In the genomic region with DNA sequence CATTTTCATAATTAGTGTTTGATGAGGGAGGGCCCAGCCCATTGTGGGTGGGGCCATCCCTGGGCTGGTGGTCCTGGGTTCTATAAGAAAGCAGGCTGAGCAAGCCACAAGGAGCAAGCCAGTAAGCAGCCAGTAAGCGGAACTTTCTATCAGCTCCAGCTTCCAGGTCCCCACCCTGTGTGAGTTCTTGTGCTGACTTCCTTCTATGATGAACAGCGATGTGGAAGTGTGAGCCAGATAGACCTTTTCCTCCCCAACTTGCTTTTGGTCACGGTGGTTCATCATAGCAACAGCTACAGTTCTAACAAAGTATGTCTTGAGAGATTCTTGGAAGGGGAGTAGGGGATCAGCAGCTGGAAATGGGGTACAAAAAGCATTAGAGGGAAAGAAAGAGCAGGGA, we compare ENCODE assay signal across 22 mouse cellular contexts. TPM values are rescaled to one million over a fixed set of nuclear protein-coding genes. Genes with fewer than 3 reads are reported as not detected.
"Had no signal": no experiment of that assay in that cellular context is flagged by ENCODE, and none has a peak within 500 bp of the region (broad histone marks: within the 10 kb centered on the region; RNA-seq: fewer than 3 reads in every experiment).

No protein-coding gene starts in this region.

- ATAC-seq: midbrain, embryonic 16.5 days had no signal

- H3K4me2 ChIP-seq: lung, embryonic 14.5 days; midbrain, embryonic 12.5 days; neural tube, embryonic 12.5 days; stomach, embryonic 15.5 days had no signal

- H3K27me3 ChIP-seq: midbrain, embryonic 12.5 days; neural tube, embryonic 12.5 days; stomach, embryonic 15.5 days had no signal

- H3K9me3 ChIP-seq: midbrain, embryonic 10.5 days; midbrain, embryonic 12.5 days; neural tube, embryonic 12.5 days; stomach, embryonic 15.5 days had no signal

- H3K27ac ChIP-seq: midbrain, embryonic 10.5 days; midbrain, embryonic 12.5 days; neural tube, embryonic 12.5 days; stomach, embryonic 15.5 days; stomach, postnatal 0 days had no signal

- DNase-seq: lung, adult 18-20 months; lung, embryonic 14.5 days; lung, postnatal 10 days; lung, postnatal 4 days; midbrain, embryonic 14.5 days; right cerebral cortex, postnatal 14 days; thymus, adult 2 months; thymus, postnatal 25 days; thymus, postnatal 4 days had no signal

- H3K9ac ChIP-seq: lung, embryonic 14.5 days; midbrain, embryonic 12.5 days; neural tube, embryonic 12.5 days; stomach, embryonic 15.5 days had no signal

- H3K36me3 ChIP-seq: midbrain, embryonic 10.5 days; midbrain, embryonic 12.5 days; neural tube, embryonic 12.5 days; stomach, embryonic 15.5 days had no signal

- H3K4me3 ChIP-seq: midbrain, embryonic 10.5 days; midbrain, embryonic 12.5 days; neural tube, embryonic 12.5 days; stomach, embryonic 15.5 days had no signal

RNA-seq across cellular contexts. Expression of a gene that starts 23.5 kb away (rescaled TPM):
- total RNA-seq: megakaryocyte progenitor cell, adult 5-6 weeks; megakaryocyte-erythroid progenitor cell, adult 5-6 weeks had no signal
- polyA plus RNA-seq: liver, embryonic 16.5 days; lung, embryonic 14.5 days; lung, embryonic 16.5 days; midbrain, embryonic 12.5 days; midbrain, embryonic 14.5 days; midbrain, embryonic 16.5 days; neural tube, embryonic 12.5 days; stomach, postnatal 0 days; urinary bladder, adult 2 months had no signal

RNA-seq across cellular contexts. Expression of a gene that starts 44.5 kb away (rescaled TPM):
- total RNA-seq: neutrophil, adult 5-6 weeks had no signal
- polyA plus RNA-seq: midbrain, embryonic 14.5 days; midbrain, embryonic 16.5 days; neural tube, embryonic 12.5 days; neural tube, embryonic 14.5 days had no signal
